Mouse (Mus musculus) E14TG2a.4 (cell line): ENCODE measurements around the gene Insl3.

Experiments
- CTCF ChIP-seq: conservative IDR thresholded peaks from 2 replicates; pipeline ENCODE4 v1.5.1; 2014; ENCODE audit warnings: low read length
- POU5F1 ChIP-seq: IDR thresholded peaks from 2 replicates; pipeline ENCODE4 v1.6.1; 2014; ENCODE audit warnings: low read length, borderline replicate concordance

DNA sequence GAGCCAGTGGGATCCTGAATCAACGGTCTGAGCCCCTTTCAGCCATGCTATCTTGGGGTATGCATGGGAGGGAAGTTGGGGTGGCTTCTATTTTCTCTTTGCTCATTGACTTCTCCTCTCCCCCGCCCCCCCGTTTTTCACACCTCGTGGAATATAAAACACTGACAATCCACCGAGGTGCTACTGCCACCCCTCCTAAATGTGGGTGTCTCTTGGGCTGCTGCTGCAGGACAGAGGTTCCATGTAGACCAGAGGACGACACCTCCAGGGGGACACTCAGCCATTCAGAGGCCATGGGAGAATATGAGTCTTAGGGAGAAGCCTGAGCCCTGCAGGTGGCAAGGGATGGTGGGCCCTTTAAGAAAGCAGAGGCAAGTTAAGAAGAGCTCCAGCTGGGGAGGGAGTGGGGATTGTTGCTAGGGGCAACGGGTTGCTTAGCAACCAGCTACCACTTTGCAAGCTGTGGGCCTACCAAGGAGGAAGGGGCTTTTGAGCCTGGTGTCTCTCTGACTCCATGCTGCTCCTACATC lies 31.0 kb downstream of the Insl3 start:
- no peak for TF ChIP-seq CTCF
- no peak for TF ChIP-seq POU5F1
